Mouse (Mus musculus) neutrophil, adult 5-6 weeks (primary cell): ENCODE measurements around the gene Id4. TPM values are rescaled to one million over a fixed set of nuclear protein-coding genes. Genes with fewer than 3 reads are reported as not detected.

ENCODE experiments used
- ATAC-seq: fragments of 151-379, 151-347 bp; 2 replicates; pipeline ENCODE4 v1.8.0; 2017; ENCODE audit warnings: mild to moderate bottlenecking, moderate TSS enrichment; ENCODE audit not compliant: insufficient number of reproducible peaks, poor library complexity, low FRiP score, severe bottlenecking; ENCODE audit errors: extremely low read depth
- total RNA-seq: library from RNA; stranded (forward); fragments of 200-1000 nt; gene quantifications from 2 replicates; pipeline ENCODE4 v1.2.3, GENCODE M21; 2017

The Id4 gene
- total RNA-seq, 1 experiment from 2014 or later = not detected

GRCm38 (mm10) chr13:48284918-48285693, 24.1 kb downstream of the Id4 start:
- ATAC-seq = no peak

GRCm38 (mm10) chr13:48290427-48290826, 29.4 kb downstream of the Id4 start:
- ATAC-seq = no peak

- no peak for ATAC-seq
Measured at GRCm38 (mm10) chr13:48314500-48314899, 53.5 kb downstream of the Id4 start.
